Mouse (Mus musculus) megakaryocyte-erythroid progenitor cell, adult 5 weeks (primary cell): Measurements from ENCODE around the gene Ebf1. TPM values are rescaled to one million over a fixed set of nuclear protein-coding genes. Genes with fewer than 3 reads are reported as not detected.

Experiments
- polyA plus RNA-seq: library from polyadenylated mRNA; stranded (reverse); fragments of >175 nt; gene quantifications from 2 replicates; pipeline ENCODE4 v1.2.3, GENCODE M21; 2012

The Ebf1 gene
- 1.8 and 3.0 TPM in 2 replicates for polyA plus RNA-seq

GRCm38 (mm10) chr11:44616788-44617712, at the start of gene Ebf1:
Gene Ebf1 (plus strand): TSS chr11:44617317.

Other genes with a start within 250 kb of the Ebf1 start
- gene Il12b, start 217.3 kb upstream of the Ebf1 start, polyA plus RNA-seq: not detected in 2 replicates
- 0.64 and 2.2 TPM in 2 replicates for gene Ublcp1, start 146.8 kb upstream of the Ebf1 start, polyA plus RNA-seq
- gene Rnf145, start 98.4 kb upstream of the Ebf1 start, polyA plus RNA-seq: 46.4 and 49.1 TPM in 2 replicates